Mouse (Mus musculus) cerebellum, adult 11-12 months (tissue): ENCODE results near the gene Dnah8.
"Not testable (repeated sequence)": the region's sequence is repeated elsewhere in the genome, so short reads cannot be mapped to it uniquely, and the experiment has no call there.

ENCODE experiments used
- DNase-seq: peaks from one replicate; pipeline ENCODE4 v3.0.0; 2022

Dnah8 gene

DNA sequence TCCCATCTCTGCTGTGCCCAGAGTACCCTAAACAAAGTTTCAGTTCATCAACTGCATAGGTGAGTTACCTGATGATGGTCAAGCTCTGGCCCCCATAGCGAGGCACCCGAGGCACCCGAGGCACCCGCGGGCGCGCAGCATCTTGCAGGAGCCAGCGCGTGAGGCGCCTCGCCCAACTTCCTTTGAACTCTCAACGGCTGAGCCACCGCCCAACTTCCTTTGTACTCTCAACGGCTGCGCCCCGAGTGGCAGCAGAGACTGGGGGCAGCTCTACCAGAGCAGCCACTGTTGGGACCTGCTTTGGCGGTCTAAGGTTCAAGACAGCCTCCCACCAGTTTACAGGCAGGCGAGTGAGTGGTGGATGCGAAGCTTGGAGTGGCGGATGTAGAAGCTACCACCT, at the start of gene Dnah8:
Dnah8 (plus strand) TSS at position 223 of the 400 bp plus-strand sequence.
- DNase-seq, result not testable (repeated sequence)

DNA sequence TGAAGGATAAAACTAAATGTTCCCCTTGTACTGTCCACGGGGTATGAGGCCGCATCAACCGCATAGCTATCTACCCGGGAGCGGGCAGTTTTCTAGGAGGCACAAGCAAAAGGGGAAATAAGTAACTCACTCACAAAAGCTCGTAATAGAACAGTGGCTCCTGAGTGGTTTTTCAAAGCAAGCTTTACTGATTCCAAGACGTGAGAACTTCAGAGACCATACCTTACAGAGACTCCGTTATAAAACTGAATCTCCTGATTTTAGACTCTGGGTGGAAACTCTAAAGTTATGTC, 49.4 kb upstream of the Dnah8 start:
- DNase-seq, result no peak

DNA sequence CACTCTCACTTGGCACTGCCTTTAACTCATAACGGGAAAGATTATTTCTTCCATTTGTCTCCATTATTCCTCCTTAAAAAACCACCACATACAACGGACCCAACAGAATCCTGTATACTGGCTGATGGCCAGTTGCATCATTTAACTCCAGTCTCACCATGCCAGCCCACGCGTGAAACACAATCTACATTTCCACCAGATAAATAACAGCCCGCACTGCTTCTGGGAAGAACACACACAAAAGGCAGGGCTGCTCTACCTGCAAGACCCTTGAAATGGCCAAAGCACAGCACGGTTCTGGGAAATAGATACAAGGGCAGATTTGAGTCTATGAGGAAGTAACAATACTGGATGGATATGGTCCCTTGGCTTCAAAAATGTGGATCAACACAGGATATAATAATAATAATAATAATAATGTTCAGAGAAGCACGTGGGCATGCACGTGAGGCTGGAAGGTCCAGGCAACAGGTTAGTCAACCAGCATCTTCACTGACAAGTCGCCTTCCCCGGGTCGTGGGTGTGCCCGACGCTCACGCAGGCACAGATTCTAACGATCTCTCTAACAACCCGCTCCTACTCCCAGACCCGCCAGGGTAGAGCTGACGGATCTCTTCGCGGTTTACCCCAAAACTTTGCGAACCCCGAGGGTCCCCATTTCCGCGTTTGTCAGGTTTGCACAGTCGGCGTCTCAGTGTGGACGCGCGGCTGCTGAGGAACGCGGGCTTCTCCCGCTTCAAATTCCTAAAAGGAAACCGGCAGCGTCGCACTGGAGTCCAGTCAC, 48.8 kb upstream of the Dnah8 start:
- DNase-seq, result peak; percentile 70

DNA sequence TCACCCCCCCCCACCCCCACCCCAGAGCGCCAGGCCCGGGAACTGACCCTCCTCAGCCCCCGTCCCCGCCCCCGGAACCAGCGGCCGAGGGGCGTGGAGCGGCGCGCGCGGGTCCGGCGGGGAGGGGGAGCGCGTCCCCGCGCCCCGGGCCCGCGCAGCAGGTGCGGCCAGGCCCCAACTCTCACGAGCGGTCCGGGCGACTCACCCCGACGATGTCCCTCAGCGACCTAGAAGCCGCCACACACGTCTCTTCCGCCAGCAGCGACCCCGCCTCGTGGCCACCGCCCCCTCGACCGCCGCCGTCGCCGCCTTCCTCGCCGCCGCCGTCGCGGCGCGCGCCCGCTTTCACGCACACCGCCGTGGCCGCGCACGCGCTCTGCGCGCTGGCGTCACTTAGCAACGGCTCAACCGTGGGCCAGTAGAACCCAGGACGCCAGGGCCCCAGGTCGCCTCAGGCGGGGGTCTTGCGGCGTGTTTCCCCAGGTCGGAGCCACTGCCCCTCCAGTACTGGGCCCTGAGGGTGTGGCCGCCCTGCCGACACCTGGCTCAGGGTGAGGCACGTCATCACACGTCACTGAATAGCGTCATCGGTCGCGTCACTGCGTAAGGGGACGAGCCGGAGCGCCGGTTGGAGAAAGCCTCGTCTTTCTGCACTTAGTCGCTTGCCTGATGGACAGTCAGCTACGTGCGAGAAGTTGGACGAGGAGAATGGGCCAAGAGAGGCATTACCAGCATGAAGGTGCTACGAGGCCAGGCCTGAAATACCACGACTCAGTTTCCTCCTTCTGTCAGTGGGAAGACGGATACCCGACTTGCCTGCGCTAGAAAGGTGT, 48.0 kb upstream of the Dnah8 start, which contains the start of gene Btbd9:
Btbd9 (minus strand) TSS at position 548 of the 833 bp plus-strand sequence.
- peak; percentile 94 for DNase-seq

DNA sequence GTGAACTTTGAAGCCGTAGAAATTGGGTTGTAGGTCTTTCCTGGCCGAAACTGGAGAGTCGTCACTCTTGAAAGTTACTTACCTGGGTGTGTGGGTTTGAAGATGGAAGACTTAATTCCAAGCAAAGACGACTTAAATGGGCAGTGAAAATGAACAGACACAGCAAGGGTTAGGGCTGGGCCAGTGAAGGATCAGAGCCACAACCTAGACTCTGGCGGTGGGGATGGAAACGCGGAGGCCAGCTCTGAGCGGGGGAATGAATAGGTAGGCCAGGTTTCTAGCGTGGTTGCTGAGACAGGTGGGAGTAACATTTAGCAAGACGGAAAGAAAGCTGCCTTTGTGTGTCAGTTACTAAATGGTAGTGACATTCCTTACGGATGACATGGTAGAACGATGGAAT, 47.2 kb upstream of the Dnah8 start:
- DNase-seq, result no peak

DNA sequence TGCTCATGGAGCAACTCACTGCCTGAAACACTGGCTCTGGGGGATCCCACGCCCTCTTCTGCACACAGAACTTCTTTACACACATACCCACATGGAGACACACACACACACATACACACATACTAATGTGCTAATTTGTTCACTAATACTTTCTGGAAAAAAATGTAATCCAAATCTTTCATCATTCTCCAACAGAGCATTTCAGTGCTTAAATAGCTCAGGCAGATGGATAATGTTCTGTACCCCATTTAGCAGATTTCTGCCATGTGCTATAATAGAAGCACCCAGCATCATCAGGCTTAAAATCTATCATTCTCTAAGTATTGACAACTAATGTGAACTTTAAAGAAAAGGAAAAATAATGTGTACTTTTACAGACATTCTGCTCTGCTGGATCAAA, 43.4 kb upstream of the Dnah8 start:
- no peak for DNase-seq

DNA sequence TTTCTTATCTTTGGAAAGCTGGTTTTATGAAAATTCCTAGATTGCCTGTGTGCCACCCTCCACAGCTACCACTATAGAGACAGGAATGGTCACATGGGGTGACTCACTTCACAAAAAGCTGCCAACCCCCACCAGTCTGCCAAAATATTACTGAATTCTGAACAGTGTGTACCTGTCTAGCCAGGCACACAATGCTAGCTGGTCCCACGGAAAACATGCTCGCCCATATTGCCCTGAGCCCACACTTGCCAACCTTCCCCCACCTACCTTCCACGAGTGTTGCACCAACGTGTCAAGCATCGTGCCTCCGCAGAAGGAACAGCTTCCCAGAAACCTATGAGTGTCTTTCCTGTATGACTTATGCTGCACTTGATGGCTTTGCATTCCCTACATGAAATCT, 43.0 kb upstream of the Dnah8 start:
- DNase-seq, result no peak

DNA sequence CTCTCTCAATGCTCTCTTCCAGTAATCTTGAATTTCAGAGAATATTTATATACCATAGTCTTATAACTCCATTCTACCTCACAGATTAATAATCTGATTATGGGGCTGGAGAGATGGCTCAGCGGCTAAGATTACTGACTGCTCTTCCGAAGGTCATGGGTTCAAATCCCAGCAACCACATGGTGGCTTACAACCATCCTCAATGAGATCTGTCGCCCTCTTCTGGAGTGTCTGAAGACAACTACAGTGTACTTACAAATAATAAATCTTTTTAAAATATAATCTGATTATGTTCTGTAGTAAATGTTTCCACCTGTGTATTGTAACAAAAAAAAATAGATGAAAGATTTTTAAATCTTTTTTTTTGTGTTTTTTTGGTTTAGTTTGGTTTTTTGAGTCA, 41.8 kb upstream of the Dnah8 start:
- DNase-seq, result no peak

DNA sequence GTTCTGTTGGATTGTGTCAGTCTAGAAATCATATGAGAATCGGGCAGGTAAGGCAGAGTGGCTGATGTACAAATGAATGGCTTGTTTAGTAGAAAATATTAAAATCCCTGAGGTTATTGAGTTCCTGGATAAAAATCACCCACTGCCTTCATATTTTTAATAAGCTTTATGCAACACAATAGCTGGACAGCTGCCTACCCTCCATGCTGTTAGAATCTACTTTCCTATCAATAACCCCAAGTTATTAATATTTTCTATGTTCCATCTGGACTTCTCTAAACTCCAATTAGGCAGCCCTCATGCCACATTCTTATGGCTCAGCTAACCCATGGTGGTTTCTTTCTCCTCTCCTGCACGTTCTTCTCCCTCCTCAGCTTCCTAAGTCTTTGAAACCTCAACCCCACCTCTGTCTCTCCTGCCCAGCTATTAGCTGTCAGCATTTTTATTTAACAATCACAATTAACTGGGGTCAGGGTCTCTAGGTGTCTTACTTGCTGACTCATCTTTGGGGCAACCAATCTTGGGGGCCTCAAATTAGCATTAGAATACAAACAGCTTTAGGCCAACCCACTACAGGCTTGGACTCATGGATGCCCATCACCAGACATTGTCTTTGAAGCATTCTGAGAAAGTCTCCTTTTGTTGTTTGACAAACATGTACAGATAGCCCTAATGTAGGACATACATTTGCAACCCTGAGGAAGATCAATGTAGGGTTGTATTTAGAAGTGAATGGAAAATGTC, 40.7 kb upstream of the Dnah8 start:
- DNase-seq, result no peak

DNA sequence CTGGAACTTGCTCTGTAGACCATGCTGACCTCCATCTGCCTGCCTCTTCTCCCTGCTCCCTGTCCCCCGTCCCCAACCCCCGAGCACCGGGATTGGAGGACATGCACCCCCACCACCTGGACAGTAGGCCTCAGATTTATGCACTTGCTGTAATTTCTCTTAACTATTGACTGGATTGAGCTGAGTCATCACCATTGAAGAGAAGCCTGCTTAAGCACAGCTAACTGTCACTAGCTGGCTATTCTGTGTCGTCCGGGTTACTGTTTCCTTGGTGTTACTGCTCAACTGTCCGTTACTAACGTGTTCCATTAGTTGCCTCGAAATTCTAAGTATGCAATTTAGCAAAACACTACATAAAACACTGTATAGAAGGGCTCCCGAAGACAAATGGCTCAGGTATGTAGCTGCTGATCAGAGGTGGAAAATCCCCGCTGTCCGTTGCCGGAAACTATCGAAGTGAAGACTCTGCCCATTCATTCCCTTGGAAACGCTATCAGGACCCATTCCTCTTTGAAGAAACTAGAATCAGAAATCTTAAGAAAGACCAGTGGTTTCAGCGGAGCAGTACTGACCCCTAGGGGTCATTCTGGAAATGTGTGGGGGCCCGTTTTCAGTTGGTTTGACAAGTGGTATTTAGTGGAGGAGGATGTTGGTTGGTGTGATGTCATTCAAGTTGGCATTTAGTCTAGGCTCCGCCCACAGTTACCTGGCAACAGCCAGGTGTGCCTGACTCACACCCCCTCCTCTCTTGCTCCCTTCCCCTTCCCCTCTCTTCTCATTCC, 33.5 kb upstream of the Dnah8 start:
- DNase-seq, result peak; percentile 52

DNA sequence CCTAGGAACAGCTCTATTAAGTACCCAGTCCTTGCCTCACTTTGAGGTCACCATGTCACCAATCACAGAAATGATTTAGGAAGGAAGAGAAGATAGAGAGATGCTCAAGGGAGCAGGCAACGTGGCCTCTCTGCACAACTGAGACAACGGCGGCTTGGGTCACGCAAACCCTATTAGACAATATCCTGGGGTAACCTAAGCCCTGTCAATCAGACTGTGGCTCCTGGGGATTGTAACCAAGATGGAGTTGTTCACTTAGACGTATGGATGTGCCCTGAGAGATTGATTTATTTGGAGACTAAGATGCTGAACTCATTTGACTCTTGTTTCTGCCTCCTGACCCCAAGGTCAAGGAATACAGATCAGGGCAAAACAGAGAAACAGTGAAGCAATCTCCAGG, 29.7 kb upstream of the Dnah8 start:
- no peak for DNase-seq

DNA sequence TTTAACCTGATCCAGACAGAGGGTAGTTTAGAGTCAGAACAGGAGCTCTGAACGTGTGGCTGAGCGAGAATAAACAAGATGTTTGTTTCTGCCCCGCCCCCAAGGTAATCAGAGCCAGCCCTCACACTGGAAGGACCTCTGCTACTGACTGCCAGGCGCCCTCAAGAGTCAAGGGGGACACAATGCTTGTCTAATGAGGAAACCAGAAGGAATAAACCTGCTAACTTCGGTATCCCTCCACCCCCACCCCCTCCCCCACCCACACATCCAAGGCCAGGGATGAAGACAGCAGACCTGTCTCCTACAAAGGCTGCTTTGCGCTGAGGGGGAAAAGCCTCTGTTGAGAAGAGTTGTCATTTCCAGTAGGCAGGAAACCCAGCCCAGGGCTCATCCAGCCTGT, 29.3 kb upstream of the Dnah8 start:
- no peak for DNase-seq

DNA sequence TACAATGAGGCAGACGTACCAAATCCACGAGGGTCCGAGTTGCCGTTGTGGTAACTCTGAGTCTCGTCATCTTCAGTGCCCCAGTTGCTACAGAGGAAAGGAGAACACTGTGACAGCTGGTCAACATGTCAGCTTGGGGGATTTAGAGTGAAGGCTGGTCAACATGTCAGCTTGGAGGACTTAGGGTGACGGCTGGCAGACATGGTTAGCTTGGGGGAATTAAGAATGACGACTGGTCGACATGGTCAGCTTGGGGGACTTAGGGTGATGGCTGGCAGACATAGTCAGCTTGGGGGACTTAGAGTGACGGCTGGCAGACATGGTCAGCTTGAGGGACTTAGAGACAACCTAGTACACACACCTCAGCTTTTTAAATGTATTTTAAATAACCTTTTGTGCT, 26.4 kb upstream of the Dnah8 start:
- DNase-seq, result no peak

DNA sequence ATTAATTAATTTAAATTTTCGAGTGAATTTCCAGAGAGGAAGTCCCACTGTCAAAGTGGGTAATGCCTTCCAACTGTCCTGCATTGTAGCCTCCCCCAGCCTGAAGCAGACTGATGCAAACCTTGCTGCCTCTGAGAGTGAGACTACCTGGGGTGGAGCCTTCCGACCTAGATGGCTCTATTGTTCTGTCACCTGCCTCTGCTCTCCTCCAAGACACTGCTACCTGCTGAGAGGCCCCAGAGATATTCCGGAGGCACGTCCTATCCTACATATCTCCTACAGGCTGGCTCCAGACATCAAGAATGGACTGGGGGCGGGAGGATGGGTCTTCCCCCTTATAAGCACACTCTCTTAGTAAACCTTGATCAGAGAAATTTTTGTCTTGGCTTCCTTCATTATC, 25.9 kb upstream of the Dnah8 start:
- DNase-seq, result no peak

DNA sequence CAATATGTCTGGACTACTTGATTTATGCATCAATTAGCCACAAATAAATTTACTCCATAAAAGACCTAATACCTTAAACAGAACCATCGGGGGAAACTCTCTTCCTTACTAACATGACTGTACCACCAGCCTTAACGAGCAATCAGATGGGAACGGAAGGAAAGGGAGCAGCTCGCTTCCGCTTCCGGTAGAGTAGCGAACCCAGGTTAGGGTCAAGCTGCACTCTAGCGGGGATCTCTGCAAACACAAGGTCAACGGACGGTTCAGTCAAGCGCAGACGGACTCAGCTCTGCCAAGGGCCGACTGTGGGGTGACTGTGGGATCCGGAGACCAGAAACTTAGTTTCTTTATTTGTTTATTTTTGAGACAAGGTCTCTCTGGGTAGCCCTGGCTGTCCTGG, 22.0 kb upstream of the Dnah8 start:
- peak; percentile 1 for DNase-seq

DNA sequence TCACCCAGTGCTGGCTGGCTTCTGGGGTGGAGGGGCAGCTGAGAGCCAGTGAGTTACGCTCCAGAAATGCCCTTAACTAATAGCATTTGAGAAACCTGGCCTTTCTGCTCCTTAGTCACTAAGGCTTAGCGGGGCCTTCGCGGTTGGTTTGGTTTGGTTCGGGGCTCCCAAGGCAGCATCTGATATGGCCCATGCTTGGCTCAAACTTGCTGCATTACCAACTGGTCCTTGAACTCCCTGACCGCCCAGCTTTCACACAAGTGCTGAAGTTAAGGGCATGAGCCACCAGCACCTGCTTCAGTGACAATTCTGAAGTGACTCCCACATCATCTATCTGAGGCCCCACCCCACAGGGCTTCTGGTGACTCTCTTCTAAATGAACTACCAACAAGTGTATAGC, 19.9 kb upstream of the Dnah8 start:
- peak; percentile 3 for DNase-seq

DNA sequence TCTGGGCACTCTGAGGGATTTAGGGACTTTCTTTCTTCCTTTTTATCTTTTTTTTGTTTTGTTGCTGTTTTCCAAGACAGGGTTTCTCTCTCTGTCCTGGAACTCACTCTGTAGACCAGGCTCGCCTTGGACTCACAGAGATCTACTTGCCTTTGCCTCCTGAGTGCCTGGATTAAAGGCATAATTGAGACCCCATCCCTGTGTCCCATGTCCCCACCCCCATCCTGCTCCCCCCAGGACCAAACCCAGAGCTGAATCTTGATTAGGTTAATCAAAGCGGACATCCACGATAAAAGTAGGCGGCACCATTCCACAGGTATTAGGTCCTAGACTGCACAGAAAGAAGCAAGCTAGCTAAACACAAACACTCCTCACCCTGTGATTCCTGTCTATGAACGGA, 19.2 kb upstream of the Dnah8 start:
- DNase-seq, result peak; percentile 1

DNA sequence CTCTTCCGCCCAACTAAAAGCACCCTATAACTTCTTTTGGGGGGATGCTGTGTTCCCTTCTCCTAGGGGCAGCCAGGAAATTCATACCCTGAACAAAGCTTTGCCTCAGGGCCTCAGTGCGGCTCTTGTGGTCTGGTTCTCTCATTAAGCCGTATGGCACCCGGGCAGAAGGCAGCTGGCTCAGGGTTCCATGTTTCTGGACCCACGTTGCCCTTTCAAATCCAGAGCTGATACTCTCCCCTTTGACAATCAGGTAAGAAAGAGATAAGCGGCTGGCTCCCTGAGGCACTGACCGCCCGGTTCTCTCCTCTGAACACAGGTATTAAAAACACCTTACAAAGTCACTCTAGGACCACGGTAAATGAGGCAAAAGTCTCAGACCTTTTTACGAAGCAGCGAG, 17.9 kb upstream of the Dnah8 start:
- DNase-seq, result no peak

DNA sequence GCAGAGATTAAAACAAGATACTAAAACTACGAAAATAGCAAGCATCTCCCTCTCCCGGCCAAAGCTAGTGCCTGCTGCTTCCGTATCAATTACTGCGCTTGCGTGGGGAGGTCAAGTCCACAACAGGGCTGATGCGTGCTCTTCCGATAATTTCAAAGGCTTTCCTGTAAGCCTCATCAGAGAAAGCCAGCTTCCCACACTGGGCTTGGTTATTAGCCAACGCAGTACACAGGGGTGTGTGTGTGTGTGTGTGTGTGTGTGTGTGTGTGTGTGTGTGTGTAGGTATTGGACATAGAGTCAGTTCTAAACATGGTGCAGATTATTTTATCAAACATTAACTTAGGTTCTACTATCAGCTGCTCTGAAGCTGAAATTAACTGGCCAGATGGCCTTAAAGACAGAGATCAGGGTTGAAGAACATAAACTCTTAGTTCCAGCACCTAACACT, 17.5 kb upstream of the Dnah8 start:
- no peak for DNase-seq

DNA sequence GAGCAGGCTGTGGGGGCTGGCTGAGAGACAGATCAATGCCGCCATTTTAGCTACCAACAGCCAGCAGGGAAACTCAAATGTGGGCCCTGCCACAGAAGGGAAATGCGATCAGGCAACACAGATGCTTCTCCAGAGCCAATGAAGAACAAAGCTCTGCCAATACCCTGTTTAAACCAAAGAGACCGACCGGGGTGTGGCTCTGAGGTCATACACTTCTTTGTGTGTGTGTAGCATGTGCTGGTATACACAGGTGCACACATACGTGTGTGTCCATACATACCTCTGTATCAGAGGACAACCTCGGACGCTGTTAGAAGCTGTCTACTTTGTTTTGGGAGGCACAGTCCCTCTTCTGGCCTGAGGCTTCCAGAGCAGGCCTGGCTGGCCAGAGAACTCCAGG, 16.8 kb upstream of the Dnah8 start:
- no peak for DNase-seq

DNA sequence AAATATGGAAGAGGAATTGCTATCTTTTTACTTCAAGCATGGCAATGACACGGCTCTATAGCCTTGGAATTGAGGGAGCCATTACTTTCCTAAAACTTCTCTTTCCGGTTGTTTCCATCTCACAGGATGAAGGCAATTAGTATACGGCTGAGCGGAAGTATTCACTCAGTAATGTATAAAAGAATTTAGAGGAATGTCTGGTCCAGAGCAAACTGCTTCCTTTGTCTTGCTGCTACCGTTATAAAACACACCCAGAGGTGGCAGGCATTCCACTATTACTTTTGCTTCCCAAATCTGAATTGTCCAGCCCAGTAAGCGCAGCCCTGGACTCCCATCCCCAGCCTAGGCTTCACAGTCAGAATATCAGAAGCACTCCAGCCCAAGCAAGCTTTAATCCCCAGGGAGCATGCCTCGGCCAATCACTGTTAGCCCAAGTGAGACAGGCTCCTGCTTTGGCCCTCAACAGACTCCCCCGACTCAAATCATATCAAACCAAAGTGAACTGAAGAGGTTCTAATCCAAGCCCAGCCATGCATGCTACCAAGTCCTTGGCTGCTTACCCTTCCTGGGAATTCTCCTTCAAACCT, 16.2 kb upstream of the Dnah8 start:
- DNase-seq, result no peak

DNA sequence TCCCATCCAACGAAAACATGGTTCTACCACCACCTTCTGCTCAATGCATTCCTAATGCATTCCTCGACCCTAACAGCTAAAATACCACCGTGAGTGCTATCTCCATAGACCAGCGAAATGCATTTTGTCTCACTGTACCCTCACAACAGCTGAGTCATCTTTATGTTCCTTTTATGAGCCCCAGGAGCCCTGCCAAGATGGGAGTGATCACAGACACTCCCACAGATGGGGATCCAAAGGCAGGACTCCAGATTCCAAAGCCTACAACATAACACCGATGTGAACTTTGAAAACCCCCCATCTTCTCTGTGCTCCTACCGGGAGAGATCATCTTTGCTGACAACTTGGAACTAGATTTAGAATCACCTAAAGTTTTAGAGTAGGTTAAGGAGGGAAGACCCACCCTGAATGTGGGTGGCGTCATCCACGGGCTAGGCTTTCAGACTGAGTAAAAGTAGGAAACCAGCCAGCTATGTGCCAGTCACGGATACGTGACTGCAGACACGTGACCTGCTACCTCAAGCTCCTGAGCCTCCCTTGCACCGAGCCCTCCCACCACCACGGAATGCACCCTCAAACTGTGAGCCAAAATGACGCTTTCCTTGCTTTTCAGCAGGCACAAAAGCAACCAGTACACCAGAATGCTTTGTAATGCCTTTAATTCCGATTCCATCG, 14.7 kb upstream of the Dnah8 start:
- DNase-seq, result peak; percentile 35
